Mouse (Mus musculus) kidney, adult 2 months (tissue): ENCODE measurements around the gene Creb5.

Experiments used
- CTCF ChIP-seq: fragments of 200-500 bp; conservative IDR thresholded peaks from 2 replicates; pipeline ENCODE4 v1.5.1; 2011; ENCODE audit warnings: low read depth, mild to moderate bottlenecking, control low read depth, low read length, moderate library complexity, mixed read lengths; ENCODE audit not compliant: insufficient read depth, insufficient read length
- POLR2A ChIP-seq: fragments of 200-500 bp; IDR thresholded peaks from one replicate; pipeline ENCODE4 v1.6.1; 2011; ENCODE audit warnings: low read depth, low read length, control low read depth

DNA sequence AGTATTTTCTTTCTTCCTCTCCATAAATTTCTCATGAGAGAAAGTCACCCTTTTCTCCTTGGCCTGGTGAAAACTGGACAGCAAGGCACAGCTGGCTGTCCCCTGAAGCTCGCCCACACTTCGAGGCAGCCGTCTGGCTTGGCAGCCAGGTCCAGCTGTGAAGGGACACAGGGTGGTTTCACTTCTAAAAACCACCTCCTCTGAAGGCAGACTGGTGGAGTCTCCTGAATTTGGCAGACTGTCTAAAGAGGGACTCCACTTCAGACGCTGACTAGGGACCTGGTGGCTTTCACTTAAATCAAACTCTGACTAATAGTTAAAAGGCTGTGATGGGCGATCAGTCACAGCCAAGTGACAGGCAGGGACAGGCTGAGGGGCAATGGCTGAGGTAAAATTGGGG lies 365.6 kb downstream of the Creb5 start:
- TF ChIP-seq CTCF: no peak
- TF ChIP-seq POLR2A: no peak
